Mouse (Mus musculus): Measurements from ENCODE around the gene Dnajc10. TPM values are rescaled to one million over a fixed set of nuclear protein-coding genes. Genes with fewer than 3 reads are reported as not detected.

Gene Dnajc10
- 92.1 and 97.1 TPM in 2 replicates for polyA plus RNA-seq (2016; fragmentation: Nextera tagmentation; extraction: Ambion mirVana)

DNA sequence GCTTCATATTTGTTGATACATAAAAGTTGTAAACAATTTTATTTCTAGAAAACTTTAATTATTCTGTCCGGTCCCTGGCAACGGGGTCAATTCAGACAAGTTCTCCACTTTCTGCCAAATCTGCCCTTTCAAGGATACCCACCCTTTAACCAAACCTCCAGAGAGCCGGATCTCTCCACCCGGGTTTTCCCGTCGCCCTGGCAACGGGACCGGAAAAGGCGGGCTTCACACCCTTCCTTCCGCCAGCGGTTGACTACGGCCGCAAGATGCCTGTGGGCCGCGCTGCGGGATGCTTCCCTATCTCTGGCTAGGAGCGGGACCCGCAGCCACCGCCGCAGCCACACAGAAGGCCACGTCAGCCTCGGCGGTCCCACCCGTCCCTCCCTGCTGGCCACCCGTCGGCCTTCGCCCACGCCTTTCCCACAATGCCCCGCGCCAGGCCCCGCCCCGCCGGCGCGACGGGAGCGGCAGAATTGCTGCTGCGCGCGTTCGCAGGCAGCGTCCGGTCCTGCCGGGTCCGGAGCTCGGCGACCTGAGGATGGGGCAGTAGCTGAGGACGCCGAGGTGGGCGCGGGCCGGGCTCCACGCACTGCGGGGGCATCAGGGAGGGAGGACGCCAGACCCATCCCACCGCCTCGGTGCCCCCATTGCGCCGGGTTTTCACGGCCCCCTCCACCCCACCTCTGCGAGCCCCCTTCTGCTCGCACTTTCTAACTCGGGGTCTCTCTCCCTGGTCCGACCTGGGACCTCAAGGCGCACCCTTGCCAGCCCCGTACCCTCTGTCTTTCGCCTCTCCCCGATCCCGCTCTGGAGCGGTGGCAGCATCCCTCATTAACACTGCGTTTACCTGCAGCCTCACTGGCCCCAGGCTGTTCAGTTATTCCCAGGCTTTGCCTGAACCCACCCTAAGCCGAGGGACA lies at the start of gene Dnajc10:
Dnajc10 (plus strand) TSS at position 225 of the 920 bp plus-strand sequence.
- ATAC-seq (ENCODE audit: insufficient number of reproducible peaks, insufficient read depth, low FRiP score, low TSS enrichment): peak; percentile 92
- Histone ChIP-seq H3K4me3 (peak within 1 kb of the TSS; percentile 90), H3K9ac (peak within 1 kb of the TSS; percentile 92), H3K27ac (peak within 1 kb of the TSS; percentile 98), H3K36me3 (peaks cover 9% of the 10 kb centered on the region), H3K27me3 (no peaks in the 10 kb centered on the region), H3K9me3 (no peaks in the 10 kb centered on the region), H3K4me1 (peaks cover 9% of the 10 kb centered on the region; the same call in 1 of the 2 replicates), H3K4me2 (replicated peaks) (peak within 1 kb of the TSS; percentile 63)
- under 1% methylated on average over 67 of the region's 72 CpGs for WGBS

DNA sequence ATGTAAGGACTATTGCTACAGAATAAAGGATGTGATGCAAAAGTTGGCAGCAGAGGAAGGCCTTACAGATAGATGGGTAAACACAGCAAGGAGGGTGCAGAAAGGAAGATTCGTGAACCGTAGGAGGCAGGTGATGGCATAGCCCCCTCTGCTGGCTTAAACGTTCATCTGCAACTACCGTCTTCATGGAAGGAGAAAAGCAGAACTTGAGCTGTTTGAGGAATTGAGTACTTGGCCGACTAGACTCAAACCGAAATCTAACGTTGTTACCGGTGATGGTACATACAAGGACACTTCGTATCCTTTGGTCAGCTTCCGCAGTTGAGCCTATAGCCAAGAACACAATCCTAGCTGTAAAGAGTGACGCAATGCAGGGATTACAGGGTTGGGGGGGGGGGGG lies 48.4 kb upstream of the Dnajc10 start:
- WGBS: 22% methylated on average over 11 of the region's 11 CpGs
- H3K4me3 ChIP-seq: no peak overlapping the region

DNA sequence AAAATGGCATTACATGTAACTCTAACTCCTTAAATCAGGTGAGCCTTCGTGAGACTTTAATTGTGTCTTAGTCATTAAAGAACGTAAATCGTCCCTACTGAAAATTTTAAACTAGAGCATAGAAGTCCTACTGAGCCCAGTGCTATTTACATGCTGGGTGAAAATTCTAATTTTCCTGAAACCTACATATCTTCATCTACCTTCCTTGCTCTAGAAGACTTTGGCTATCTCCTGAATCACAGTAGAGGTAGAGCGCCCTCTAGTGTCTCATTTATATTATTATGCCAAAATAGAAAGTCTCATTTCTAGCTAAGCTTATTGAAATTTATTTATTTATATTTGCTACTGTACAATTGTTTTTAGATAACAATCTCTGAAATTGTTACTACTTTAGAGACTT lies 47.2 kb upstream of the Dnajc10 start:
- Histone ChIP-seq H3K4me2 (replicated peaks) (no peak overlapping the region), H3K27ac (no peak overlapping the region), H3K4me3 (no peak overlapping the region), H3K36me3 (no peaks in the 10 kb centered on the region), H3K4me1 (0 out of 2 replicates have a peak, but pooled peaks cover 2% of the 10 kb centered on the region), H3K9me3 (no peaks in the 10 kb centered on the region), H3K9ac (no peak overlapping the region), H3K27me3 (no peaks in the 10 kb centered on the region)
- 53% methylated on average over 4 of the region's 4 CpGs for WGBS
- ATAC-seq (ENCODE audit: insufficient number of reproducible peaks, insufficient read depth, low FRiP score, low TSS enrichment): no peak

More for the DNA sequence above, 48.4 kb upstream of the Dnajc10 start:
- no peak overlapping the region for H3K27ac ChIP-seq
- H3K27me3 ChIP-seq: no peaks in the 10 kb centered on the region
- ATAC-seq (ENCODE audit: insufficient number of reproducible peaks, insufficient read depth, low FRiP score, low TSS enrichment): no peak
- H3K4me1 ChIP-seq: 0 out of 2 replicates have a peak, but pooled peaks cover 2% of the 10 kb centered on the region
- peak overlapping the region; percentile 31 for H3K4me2 ChIP-seq (replicated peaks)
- H3K9ac ChIP-seq: no peak overlapping the region
- no peaks in the 10 kb centered on the region for H3K9me3 ChIP-seq
- no peaks in the 10 kb centered on the region for H3K36me3 ChIP-seq

DNA sequence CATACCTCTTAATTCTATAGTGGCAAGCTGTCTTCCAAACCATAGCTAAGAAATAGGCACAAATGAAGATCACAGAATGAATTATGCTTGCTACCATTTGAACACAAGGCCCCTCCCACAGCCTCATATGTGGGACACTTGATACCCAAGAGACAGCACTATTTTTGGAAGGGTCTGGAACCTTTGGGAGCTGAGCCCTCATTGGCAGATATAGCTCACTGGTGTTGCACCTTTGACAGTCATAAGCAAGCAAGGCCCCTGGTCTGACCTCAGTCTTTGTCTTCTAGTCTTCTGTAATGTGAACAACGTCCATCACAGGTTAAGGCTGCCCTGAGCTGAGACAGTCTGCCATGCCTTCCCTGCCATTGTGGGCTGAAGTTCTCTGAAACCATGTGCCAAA lies 43.8 kb upstream of the Dnajc10 start:
- H3K36me3 ChIP-seq: no peaks in the 10 kb centered on the region
- no peak for ATAC-seq (ENCODE audit: insufficient number of reproducible peaks, insufficient read depth, low FRiP score, low TSS enrichment)
- no peaks in the 10 kb centered on the region for H3K27me3 ChIP-seq
- H3K9me3 ChIP-seq: no peaks in the 10 kb centered on the region
- H3K4me3 ChIP-seq: no peak overlapping the region
- WGBS: 70% methylated on average over 1 of the region's 1 CpGs
- no peak overlapping the region for H3K27ac ChIP-seq
- H3K4me2 ChIP-seq (replicated peaks): no peak overlapping the region
- no peak overlapping the region for H3K9ac ChIP-seq
- 0 out of 2 replicates have a peak, but pooled peaks cover 2% of the 10 kb centered on the region for H3K4me1 ChIP-seq

DNA sequence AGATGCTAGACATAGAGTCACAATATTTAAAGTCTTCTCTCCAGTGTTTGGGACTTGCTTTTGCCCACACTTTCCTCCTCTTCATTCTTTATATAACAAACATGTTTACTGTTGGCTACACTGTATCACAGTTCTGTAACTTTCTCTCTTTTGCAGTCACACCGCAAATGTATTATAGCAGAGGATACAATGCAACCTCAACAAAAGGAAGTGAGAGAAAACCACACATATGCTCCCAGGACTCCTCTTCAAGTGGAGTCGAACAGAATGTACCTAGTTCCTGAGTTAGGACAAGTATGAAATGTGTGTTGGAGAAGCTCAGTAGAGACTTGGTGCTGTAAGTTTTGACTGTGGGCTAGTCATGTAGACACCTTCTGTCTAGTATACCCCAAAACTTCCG lies 42.2 kb upstream of the Dnajc10 start:
- Histone ChIP-seq H3K9ac (no peak overlapping the region), H3K9me3 (no peaks in the 10 kb centered on the region), H3K4me1 (no peaks in the 10 kb centered on the region), H3K4me3 (no peak overlapping the region), H3K36me3 (no peaks in the 10 kb centered on the region), H3K27me3 (no peaks in the 10 kb centered on the region), H3K27ac (no peak overlapping the region), H3K4me2 (replicated peaks) (no peak overlapping the region)
- WGBS: 85% methylated on average over 3 of the region's 3 CpGs
- no peak for ATAC-seq (ENCODE audit: insufficient number of reproducible peaks, insufficient read depth, low FRiP score, low TSS enrichment)

DNA sequence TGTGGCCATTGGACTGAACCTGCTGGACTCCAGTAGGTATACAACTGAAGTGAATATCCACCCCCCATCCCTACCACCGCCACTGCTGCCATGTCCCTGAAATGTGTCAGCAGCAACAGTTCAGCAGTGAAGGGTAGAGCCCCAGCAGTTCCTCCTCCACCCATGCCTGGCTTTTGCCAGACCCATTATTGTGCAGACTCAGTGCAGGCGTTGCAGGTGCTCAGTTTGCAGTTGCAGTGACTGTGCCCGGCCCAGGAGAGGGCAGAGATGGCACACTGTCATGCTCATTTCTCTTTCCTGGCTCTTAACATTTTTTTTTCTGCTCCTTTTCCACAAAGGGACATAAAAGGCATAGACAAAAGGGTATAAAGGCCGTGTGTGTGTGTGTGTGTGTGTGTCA lies 41.5 kb upstream of the Dnajc10 start:
- H3K4me3 ChIP-seq: no peak overlapping the region
- ATAC-seq (ENCODE audit: insufficient number of reproducible peaks, insufficient read depth, low FRiP score, low TSS enrichment): no peak
- H3K27me3 ChIP-seq: no peaks in the 10 kb centered on the region
- no peak overlapping the region for H3K4me2 ChIP-seq (replicated peaks)
- WGBS: 80% methylated on average over 4 of the region's 4 CpGs
- no peak overlapping the region for H3K9ac ChIP-seq
- H3K36me3 ChIP-seq: no peaks in the 10 kb centered on the region
- no peak overlapping the region for H3K27ac ChIP-seq
- H3K9me3 ChIP-seq: no peaks in the 10 kb centered on the region
- H3K4me1 ChIP-seq: no peaks in the 10 kb centered on the region

DNA sequence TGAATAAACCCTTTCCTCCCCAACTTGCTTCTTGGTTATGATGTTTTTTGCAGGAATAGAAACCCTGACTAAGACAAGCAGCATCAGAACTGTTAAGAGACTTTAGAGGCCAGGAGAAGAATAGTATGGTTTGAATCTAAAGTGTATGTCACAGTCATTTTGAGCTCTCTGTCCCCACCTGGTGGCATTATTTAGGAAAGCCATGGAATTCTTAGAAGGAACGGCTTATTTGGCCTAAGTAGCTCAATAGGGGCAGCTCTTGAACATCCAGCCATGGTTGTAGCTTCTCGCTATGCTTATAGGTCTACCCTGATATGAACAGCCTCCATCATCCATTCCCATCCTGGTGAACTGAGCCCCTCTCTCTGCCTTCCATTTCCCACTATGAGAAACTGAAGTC lies 40.1 kb upstream of the Dnajc10 start:
- Histone ChIP-seq H3K4me1 (no peaks in the 10 kb centered on the region), H3K27me3 (no peaks in the 10 kb centered on the region)

DNA sequence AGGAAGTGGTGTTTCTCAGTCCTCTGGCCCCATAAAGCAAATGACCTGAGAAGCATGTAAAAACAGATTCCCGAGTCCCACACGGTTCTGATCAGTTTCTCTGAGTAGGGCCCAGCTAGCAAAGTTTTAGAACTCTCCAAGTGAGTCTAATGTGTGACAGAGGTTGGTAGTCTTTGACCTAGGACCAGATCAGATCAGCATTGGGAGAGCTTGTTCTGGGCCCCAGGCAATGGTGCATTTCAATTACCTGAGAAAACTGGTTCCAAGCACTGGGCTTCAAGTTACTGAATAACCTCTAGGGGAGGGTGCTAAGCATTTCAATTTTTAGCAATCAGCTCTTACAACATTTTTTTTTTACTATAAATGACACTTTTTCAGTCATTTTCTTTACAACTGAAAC lies 33.1 kb upstream of the Dnajc10 start:
- Histone ChIP-seq H3K9me3 (no peaks in the 10 kb centered on the region), H3K36me3 (no peaks in the 10 kb centered on the region), H3K4me3 (no peak overlapping the region), H3K4me1 (no peaks in the 10 kb centered on the region), H3K27ac (no peak overlapping the region), H3K9ac (no peak overlapping the region), H3K4me2 (replicated peaks) (no peak overlapping the region), H3K27me3 (no peaks in the 10 kb centered on the region)
- 85% methylated on average over 2 of the region's 2 CpGs for WGBS
- ATAC-seq (ENCODE audit: insufficient number of reproducible peaks, insufficient read depth, low FRiP score, low TSS enrichment): no peak

More for the DNA sequence above, 40.1 kb upstream of the Dnajc10 start:
- no peaks in the 10 kb centered on the region for H3K36me3 ChIP-seq
- 47% methylated on average over 2 of the region's 2 CpGs for WGBS
- ATAC-seq (ENCODE audit: insufficient number of reproducible peaks, insufficient read depth, low FRiP score, low TSS enrichment): no peak
- H3K4me2 ChIP-seq (replicated peaks): no peak overlapping the region
- no peak overlapping the region for H3K9ac ChIP-seq
- H3K9me3 ChIP-seq: no peaks in the 10 kb centered on the region
- no peak overlapping the region for H3K27ac ChIP-seq
- no peak overlapping the region for H3K4me3 ChIP-seq

DNA sequence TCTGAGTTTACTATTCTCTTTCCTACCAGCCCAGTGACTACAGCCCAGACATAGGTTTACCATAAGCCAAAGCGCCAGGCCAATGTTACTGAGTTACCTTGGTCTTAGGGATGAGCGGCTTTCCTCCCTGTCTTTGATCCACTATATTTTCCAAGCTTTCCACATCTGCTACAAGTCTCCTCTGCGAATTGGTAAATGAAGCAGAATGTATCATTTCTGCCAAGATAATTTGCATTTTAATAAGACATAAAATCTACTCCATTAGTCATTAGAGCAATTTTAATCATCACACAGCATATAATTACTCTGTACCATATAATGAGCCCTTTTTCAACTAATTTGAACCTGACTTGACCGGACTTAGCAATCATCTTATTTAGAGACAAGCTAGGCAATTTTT lies 28.9 kb upstream of the Dnajc10 start:
- WGBS: 78% methylated on average over 4 of the region's 4 CpGs
- ATAC-seq (ENCODE audit: insufficient number of reproducible peaks, insufficient read depth, low FRiP score, low TSS enrichment): no peak
- no peak overlapping the region for H3K4me3 ChIP-seq
- no peak overlapping the region for H3K27ac ChIP-seq
- H3K4me1 ChIP-seq: no peaks in the 10 kb centered on the region
- no peaks in the 10 kb centered on the region for H3K36me3 ChIP-seq
- no peaks in the 10 kb centered on the region for H3K27me3 ChIP-seq
- no peaks in the 10 kb centered on the region for H3K9me3 ChIP-seq
- no peak overlapping the region for H3K4me2 ChIP-seq (replicated peaks)
- H3K9ac ChIP-seq: no peak overlapping the region

DNA sequence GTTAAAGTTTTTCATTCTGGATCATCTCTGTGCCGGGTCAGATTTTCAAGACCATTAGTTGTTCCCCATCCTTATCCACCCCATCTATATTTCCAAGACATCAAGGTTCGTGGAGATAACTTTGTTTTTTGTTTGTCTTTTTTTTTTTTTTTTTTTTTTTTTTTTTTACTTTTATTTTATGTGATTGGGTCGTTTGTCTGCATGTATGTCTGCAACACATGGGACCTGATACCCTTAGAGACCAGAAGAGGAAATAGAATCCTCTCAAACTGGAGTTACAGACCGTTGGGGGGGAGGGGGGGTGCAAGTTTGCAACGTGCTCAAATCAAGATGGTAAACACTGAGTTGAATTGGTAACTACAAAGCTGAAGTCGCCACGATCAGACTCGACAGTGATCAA lies 23.1 kb upstream of the Dnajc10 start, which contains the start of gene Prdx6b:
Prdx6b (plus strand) TSS at position 301 of the 400 bp plus-strand sequence.
- 83% methylated on average over 8 of the region's 8 CpGs for WGBS
- no peaks in the 10 kb centered on the region for H3K9me3 ChIP-seq
- no peak within 1 kb of the TSS for H3K9ac ChIP-seq
- no peaks in the 10 kb centered on the region for H3K4me1 ChIP-seq
- H3K36me3 ChIP-seq: no peaks in the 10 kb centered on the region
- no peak within 1 kb of the TSS for H3K4me3 ChIP-seq
- H3K27me3 ChIP-seq: no peaks in the 10 kb centered on the region
- H3K27ac ChIP-seq: no peak within 1 kb of the TSS
- no peak for ATAC-seq (ENCODE audit: insufficient number of reproducible peaks, insufficient read depth, low FRiP score, low TSS enrichment)
- H3K4me2 ChIP-seq (replicated peaks): no peak within 1 kb of the TSS

DNA sequence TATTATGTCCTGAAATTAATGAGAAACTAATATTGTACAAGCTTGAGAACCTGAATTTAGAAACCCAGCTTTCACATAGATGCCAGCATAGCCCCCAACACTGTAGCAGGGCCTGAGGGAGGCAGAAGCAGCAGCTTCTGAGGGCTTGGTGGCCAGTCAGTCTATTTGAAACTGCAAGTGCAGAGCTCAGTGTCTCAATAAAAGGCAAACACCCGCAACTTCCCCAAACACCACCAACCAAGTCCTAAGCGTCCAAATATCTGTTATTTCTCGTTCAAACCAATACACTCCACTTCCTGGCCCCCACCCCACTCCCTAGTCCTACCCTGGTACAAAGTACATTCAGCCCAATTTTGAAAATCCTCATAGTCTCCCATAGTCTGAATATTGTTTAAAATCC lies 16.9 kb upstream of the Dnajc10 start:
- no peaks in the 10 kb centered on the region for H3K27me3 ChIP-seq
- ATAC-seq (ENCODE audit: insufficient number of reproducible peaks, insufficient read depth, low FRiP score, low TSS enrichment): no peak
- 67% methylated on average over 3 of the region's 3 CpGs for WGBS
- H3K4me3 ChIP-seq: no peak overlapping the region
- no peaks in the 10 kb centered on the region for H3K9me3 ChIP-seq
- no peak overlapping the region for H3K4me2 ChIP-seq (replicated peaks)
- H3K4me1 ChIP-seq: no peaks in the 10 kb centered on the region
- H3K27ac ChIP-seq: no peak overlapping the region
- no peak overlapping the region for H3K9ac ChIP-seq
- H3K36me3 ChIP-seq: no peaks in the 10 kb centered on the region

DNA sequence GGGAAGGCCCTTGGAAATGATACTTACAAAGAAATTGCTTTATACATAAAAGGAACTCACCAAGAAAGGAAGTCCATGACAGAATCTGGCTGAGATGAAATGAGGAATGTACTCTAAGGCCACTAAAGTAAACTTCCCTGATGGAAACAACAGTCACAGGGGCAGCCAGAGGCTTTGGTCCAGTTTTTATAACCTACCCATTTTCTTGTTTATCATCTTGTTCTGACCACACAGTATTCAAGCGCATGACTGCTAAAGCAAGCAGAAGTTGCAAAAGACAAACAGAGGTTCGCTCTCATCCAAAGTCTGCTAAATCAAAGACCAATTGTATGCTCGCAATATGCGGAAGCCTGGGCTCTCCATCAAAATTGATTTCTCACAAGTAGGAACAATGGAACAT lies 14.5 kb upstream of the Dnajc10 start:
- WGBS: 82% methylated on average over 4 of the region's 4 CpGs
- Histone ChIP-seq H3K4me1 (no peaks in the 10 kb centered on the region), H3K36me3 (no peaks in the 10 kb centered on the region), H3K4me2 (replicated peaks) (no peak overlapping the region), H3K9me3 (no peaks in the 10 kb centered on the region), H3K27me3 (no peaks in the 10 kb centered on the region), H3K9ac (no peak overlapping the region), H3K27ac (no peak overlapping the region), H3K4me3 (no peak overlapping the region)
- ATAC-seq (ENCODE audit: insufficient number of reproducible peaks, insufficient read depth, low FRiP score, low TSS enrichment): no peak
